Mouse (Mus musculus): ENCODE data around the gene Fam19a5. TPM values are rescaled to one million over a fixed set of nuclear protein-coding genes. Genes with fewer than 3 reads are reported as not detected.

The Fam19a5 gene
- 19.0 and 24.5 TPM in 2 replicates for total RNA-seq (2021)
- long read RNA-seq, partial matches to known transcripts = 0 of 5 reads
- long read RNA-seq, other reads (novel, unspliced or antisense) = 3 of 5 reads

- DNase-seq = no peak
These were observed at the start of gene Fam19a5 for GRCm38 (mm10) chr15:87543599-87544338. Gene Fam19a5, plus strand, starts transcription at chr15:87544299.

DNA sequence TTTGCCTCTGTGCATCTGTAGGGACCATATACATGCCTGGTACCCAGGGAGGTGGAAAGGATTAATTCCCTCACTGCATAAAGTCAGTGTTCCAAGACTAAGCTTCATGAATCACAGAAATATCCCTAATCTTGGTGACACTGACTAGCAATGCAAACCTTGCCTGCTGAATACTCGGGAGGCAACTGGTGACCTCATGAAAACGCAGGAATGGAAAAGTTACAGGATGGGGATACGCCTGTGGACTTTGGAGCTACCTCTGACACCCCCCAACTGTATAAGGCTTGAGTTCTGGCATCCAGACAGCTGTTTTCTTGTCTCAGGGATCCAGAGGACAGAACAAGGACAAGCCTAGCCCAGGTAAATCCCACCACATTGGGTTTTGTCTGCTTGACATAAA, 42.4 kb upstream of the Fam19a5 start:
- no peak for DNase-seq

- no peak for DNase-seq
These were observed 36.8 kb upstream of the Fam19a5 start for GRCm38 (mm10) chr15:87507349-87507748.

DNA sequence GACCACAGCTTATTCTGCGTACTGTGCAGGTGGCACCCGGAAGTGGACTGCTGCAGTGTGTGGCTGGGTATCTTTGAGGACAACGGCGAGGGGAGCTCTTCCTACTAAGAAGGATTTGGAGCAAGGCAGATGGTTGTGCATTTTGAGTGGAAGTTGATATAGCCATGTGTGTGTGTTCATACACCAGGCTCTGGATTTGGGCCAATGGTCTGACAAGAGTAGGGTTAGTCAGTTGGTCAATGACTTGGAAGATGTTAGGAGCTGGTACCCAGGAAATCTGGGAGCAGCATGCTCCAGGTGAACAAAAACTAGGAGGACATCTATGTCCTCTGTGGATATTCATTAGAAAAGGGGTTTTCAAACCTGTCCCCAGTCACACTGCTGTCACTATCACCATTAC, 33.2 kb upstream of the Fam19a5 start:
- no peak for DNase-seq

GRCm38 (mm10) chr15:87518161-87518560, 25.9 kb upstream of the Fam19a5 start:
- DNase-seq = no peak

GRCm38 (mm10) chr15:87529271-87529670, 14.8 kb upstream of the Fam19a5 start:
- no peak for DNase-seq

- DNase-seq = no peak
These were observed 2.4 kb upstream of the Fam19a5 start for GRCm38 (mm10) chr15:87541656-87542055.

DNA sequence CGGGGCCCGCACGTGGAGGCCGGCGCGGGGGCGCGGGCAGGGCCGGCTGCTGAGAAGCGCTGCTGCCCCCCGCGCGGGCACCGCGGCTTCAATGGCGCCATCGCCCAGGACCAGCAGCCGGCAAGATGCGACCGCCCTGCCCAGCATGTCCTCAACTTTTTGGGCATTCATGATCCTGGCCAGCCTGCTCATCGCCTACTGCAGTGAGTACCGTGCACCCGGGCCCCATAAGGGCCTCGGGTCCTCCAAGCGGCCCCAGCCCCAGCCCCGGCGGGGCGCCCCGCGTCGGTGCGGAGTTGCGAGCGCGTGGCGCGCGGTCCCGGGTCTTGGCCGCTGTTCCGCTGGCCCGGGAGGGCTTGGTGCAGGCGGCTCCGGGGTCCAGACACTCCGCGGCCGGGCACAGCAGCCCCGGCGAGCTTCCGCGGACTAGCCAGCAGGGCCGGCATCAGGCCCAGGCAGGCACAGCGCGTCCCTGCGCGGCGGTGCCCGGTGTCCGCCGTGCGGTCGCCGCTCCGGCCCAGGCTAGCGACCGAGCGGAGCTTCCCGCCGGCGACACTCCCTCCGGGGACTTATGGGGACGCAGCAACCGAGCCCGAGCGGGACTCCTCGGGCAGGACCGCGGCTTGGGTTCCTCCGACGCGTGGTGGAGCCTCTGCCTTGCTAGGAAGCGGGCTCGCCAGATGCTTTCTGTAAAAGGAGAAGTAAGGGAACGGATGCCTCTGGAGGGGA, 466 bp downstream of the Fam19a5 start:
- peak; percentile 18 for DNase-seq

- no peak for DNase-seq
These were observed 1.1 kb downstream of the Fam19a5 start for GRCm38 (mm10) chr15:87545130-87545642.

- DNase-seq = no peak
These were observed 1.7 kb downstream of the Fam19a5 start for GRCm38 (mm10) chr15:87545731-87546360.

DNA sequence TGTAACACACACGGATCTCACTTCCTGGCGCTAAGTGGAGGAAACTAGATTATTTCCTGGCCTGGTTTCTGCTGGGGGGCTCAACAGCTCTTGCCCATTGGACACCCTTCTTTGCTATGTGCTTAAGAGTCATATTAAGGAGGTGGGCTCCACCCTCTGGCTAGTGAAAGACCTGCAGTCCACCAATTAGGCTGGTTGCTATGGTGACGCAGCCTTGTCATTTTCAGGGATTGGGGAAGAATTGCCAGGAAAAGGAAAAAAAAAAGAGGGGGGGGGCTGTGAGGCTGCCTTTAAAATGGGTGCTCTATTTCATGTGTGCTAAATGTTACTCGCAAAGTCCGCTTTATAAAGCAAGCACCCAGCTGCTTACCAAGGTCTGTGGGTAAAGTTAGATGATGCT, 2.9 kb downstream of the Fam19a5 start:
- DNase-seq = no peak

GRCm38 (mm10) chr15:87549724-87550123, 5.6 kb downstream of the Fam19a5 start:
- DNase-seq = no peak

DNA sequence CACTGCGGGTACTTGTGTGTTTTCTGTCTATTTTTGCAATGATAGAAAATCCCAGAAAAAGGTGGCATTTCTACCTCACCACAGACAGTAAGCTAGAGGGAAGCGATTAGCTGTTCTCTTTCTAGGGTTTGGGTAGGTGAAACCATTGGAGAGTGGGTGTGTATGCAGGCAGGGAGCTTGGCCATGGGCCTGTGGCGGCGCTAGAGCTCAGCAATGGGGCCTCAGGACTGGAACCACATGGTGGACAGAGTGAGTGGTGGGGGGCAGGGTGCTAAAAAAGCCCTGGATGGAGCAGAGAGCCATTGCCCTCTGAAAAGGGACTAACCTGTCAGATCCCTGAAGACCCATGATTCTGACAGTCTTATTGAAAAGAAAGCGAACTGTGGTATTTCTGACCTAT, 6.7 kb downstream of the Fam19a5 start:
- DNase-seq = no peak

GRCm38 (mm10) chr15:87551556-87551955, 7.5 kb downstream of the Fam19a5 start:
- no peak for DNase-seq

DNA sequence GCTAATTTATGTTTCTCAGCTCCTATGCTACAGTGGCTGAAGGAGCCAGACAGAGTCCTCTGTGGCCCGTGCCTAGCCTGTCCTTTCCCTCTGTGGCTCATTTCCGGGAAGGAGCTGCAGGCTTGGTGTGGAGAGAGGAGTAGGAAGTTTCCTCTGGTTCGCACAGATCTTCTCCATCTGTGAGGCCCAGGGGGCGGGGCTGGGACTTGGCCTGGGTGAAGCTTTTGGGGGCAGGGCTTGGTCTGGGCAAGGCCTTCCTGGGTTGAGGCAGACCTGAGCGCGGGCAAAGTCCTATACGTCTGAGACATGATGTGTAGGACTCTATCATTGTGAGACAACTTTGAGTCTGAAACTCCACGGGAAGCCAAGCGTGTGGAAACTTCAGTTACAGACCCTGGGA, 11.7 kb downstream of the Fam19a5 start:
- no peak for DNase-seq

- DNase-seq = no peak
These were observed 20.2 kb downstream of the Fam19a5 start for GRCm38 (mm10) chr15:87564331-87564730.

- DNase-seq = no peak
These were observed 22.2 kb downstream of the Fam19a5 start for GRCm38 (mm10) chr15:87566040-87566929.

GRCm38 (mm10) chr15:87570182-87570581, 26.1 kb downstream of the Fam19a5 start:
- no peak for DNase-seq

GRCm38 (mm10) chr15:87579861-87580260, 35.8 kb downstream of the Fam19a5 start:
- no peak for DNase-seq

DNA sequence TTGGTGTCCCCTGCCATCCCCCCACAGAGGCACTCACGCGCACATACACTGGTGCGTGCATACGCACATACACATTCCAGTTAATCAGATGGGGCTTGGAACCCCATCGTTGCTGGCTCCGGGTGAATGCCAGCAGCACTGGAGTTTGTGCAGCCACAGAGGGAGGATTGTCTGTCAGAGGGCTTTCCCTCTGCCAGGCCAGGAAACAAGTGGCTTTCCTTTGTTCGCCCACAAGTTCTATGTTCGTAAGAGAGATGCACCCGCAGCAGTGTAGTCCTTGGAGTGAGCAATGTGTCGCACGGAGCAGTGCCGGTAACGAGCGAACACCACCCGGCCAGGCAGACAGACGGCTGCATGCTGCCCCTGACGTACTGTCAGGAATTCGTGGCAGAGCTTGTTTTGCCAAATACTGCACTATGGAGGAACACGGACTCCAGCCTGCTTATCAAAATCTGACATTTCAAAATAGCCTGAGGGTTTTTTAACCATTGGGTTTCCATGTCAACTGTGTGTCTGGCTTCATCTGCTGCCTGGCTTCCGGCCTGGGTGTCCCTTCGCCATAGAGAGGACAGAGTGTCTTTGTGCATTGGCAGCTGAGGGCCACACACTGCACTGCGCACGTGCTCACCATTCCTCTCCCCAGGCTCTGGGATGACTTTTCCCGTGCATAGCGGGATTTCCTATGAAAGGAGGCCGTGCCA, 40.0 kb downstream of the Fam19a5 start:
- no peak for DNase-seq

DNA sequence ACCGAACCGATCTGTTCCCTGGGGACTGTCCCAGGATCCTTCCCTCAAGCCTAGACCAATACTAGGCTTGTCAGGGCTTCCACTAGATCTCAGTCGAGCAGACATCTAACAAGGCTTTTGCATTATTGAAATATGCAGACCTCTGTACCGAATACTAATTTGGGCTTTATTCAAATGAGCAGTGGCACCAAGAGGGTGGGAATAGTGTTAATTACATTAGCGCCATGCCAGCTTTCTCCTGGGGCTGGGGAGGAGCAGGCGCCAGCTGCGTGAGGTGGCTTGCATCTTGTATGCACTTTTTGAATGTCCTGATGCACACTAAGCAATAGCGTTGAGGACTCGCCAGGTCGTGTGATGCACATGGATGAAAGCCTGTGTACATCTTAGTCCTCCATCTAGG, 46.9 kb downstream of the Fam19a5 start:
- DNase-seq = no peak
